ENCODE assay signal across 19 mouse cellular contexts in genomic region chr11:61032481-61032880, GRCm38 (mm10). TPM values are rescaled to one million over a fixed set of nuclear protein-coding genes. Genes with fewer than 3 reads are reported as not detected.
DNase-seq lines count a peak whose midpoint lies in the region; TF ChIP-seq lines count a peak whose summit lies in the region.
"Had no signal": no experiment of that assay in that cellular context is flagged by ENCODE, and none has a peak within 500 bp of the region (broad histone marks: within the 10 kb centered on the region; RNA-seq: fewer than 3 reads in every experiment).

No protein-coding gene starts in this region.

- in situ Hi-C loops in CH12.LX (cut with MboI; ENCODE audit: low pct_ligation_motif_present, low pct_unique_long_range_greater_than_20kb, low sequenced_read_pairs) = no loop called here

- peaks cover 57% of the 10 kb centered on the region for H3K4me1 ChIP-seq in cerebellum, adult 2 months (ENCODE audit: control insufficient read depth, insufficient read depth, low read length)
- peaks cover 25 to 58% of the 10 kb centered on the region in 2 experiments for H3K4me1 ChIP-seq in CH12.LX (ENCODE audit: control insufficient read depth in 1 of 2, insufficient read depth in 2 of 2)

- DNase-seq in cerebellum, adult 2 months = peak; percentile 37
- DNase-seq in cerebellum, postnatal 4 days (ENCODE audit: low spot score in 2 of 2) = no peak
- peak; percentile 9 for DNase-seq in gastrocnemius, adult 2 months
- no peak for DNase-seq in gastrocnemius, postnatal 14 days
- DNase-seq in CH12.LX (ENCODE audit: extremely low read depth) (no peak), MN1 (ENCODE audit: low spot score) (peak; percentile 53)
- no peak for DNase-seq in left cerebral cortex, postnatal 25 days (ENCODE audit: low spot score in 2 of 2)
- DNase-seq: adrenal gland, adult 2 months; adrenal gland, postnatal 10 days; adrenal gland, postnatal 25 days; cerebellum, adult 11 months; embryo, embryonic 11 days had no signal

- intact Hi-C loops in gastrocnemius, adult 2 months (cut with DNase I) = no loop called here
- intact Hi-C loops in gastrocnemius, postnatal 14 days (cut with DNase I; ENCODE audit: low total_unique reads) = no loop called here
- intact Hi-C loops in left cerebral cortex, postnatal 25 days (cut with DNase I) = no loop called here

- H3K79me2 ChIP-seq in CH12.LX (replicated peaks; ENCODE audit: control insufficient read depth, extremely low read depth, insufficient read depth, poor library complexity, severe bottlenecking) = no peaks in the 10 kb centered on the region

- H3K4me3 ChIP-seq in cerebellum, adult 2 months (replicated peaks; ENCODE audit: insufficient read depth, low read depth, low read length) = no peak overlapping the region
- no peak overlapping the region for H3K4me3 ChIP-seq in gastrocnemius, adult 2 months
- H3K4me3 ChIP-seq in CH12.LX (replicated peaks in 1 of 3; ENCODE audit: low read depth in 2 of 3, low read length in 2 of 3, poor library complexity in 1 of 3) = no peak overlapping the region
- H3K4me3 ChIP-seq: embryonic facial prominence, embryonic 13.5 days; embryonic facial prominence, embryonic 15.5 days; erythroblast, embryonic 14.5 days; forebrain, embryonic 10.5 days; forebrain, embryonic 12.5 days had no signal

- H3K4me2 ChIP-seq in CH12.LX (ENCODE audit: insufficient read depth, low read depth, poor library complexity, severe bottlenecking) = no peak overlapping the region
- H3K4me2 ChIP-seq: embryonic facial prominence, embryonic 13.5 days; embryonic facial prominence, embryonic 15.5 days; forebrain, embryonic 12.5 days had no signal

- H3K9ac ChIP-seq in CH12.LX (ENCODE audit: insufficient read depth, low read depth) = no peak overlapping the region
- H3K9ac ChIP-seq: embryonic facial prominence, embryonic 13.5 days; embryonic facial prominence, embryonic 15.5 days; forebrain, embryonic 12.5 days had no signal

- peak overlapping the region; percentile 87 for H3K27ac ChIP-seq in cerebellum, adult 2 months (ENCODE audit: insufficient read depth, low read length)
- no peak overlapping the region for H3K27ac ChIP-seq in gastrocnemius, adult 2 months
- H3K27ac ChIP-seq in CH12.LX (ENCODE audit: insufficient read depth, low read depth) = no peak overlapping the region
- H3K27ac ChIP-seq: embryonic facial prominence, embryonic 13.5 days; embryonic facial prominence, embryonic 15.5 days; forebrain, embryonic 10.5 days; forebrain, embryonic 12.5 days had no signal

- TF ChIP-seq CTCF in cerebellum, adult 2 months (IDR thresholded peaks at IDR 0.05; ENCODE audit: borderline replicate concordance, insufficient read depth, low read depth, low read length) = no peak
- no peak for TF ChIP-seq CTCF in gastrocnemius, adult 2 months (IDR thresholded peaks at IDR 0.05)
- no peak for TF ChIP-seq CTCF in CH12.LX (conservative IDR thresholded peaks at IDR 0.05 in 1 of 2, IDR thresholded peaks at IDR 0.05 in 1 of 2; ENCODE audit: low read depth in 2 of 2, low read length in 2 of 2)

- no peak for TF ChIP-seq EP300 in CH12.LX (IDR thresholded peaks at IDR 0.05; ENCODE audit: low read length)

- TF ChIP-seq POLR2A in cerebellum, adult 2 months (IDR thresholded peaks at IDR 0.05; ENCODE audit: borderline replicate concordance, insufficient read depth, low read length) = no peak
- no peak for TF ChIP-seq POLR2A in CH12.LX (IDR thresholded peaks at IDR 0.05; ENCODE audit: low read depth, low read length)

- no peaks in the 10 kb centered on the region for H3K9me3 ChIP-seq in CH12.LX (replicated peaks; ENCODE audit: low read length)
- H3K9me3 ChIP-seq: embryonic facial prominence, embryonic 13.5 days; embryonic facial prominence, embryonic 15.5 days; forebrain, embryonic 10.5 days; forebrain, embryonic 12.5 days; G1E had no signal

- WGBS in cerebellum, adult 2 months = 22% methylated on average over 7 of the region's 7 CpGs

- no peaks in the 10 kb centered on the region for H3K27me3 ChIP-seq in cerebellum, adult 2 months (ENCODE audit: control insufficient read depth, insufficient read depth, low read length)
- H3K27me3 ChIP-seq in CH12.LX (replicated peaks) = no peaks in the 10 kb centered on the region
- H3K27me3 ChIP-seq: embryonic facial prominence, embryonic 13.5 days; embryonic facial prominence, embryonic 15.5 days; forebrain, embryonic 12.5 days had no signal

- H3K36me3 ChIP-seq in CH12.LX (replicated peaks in 1 of 2; ENCODE audit: control insufficient read depth in 1 of 2, insufficient read depth in 1 of 2, low read length in 1 of 2) = no peaks in the 10 kb centered on the region
- H3K36me3 ChIP-seq: embryonic facial prominence, embryonic 13.5 days; embryonic facial prominence, embryonic 15.5 days; forebrain, embryonic 10.5 days; forebrain, embryonic 12.5 days; G1E had no signal

- TF ChIP-seq RAD21 in CH12.LX (IDR thresholded peaks at IDR 0.05; ENCODE audit: low read depth, low read length) = no peak

- dilution Hi-C loops in CH12.LX (cut with MboI; ENCODE audit: extremely low pct_ligation_motif_present, extremely low pct_unique_long_range_greater_than_20kb, low sequenced_read_pairs) = no loop called here

TF ChIP-seq in CH12.LX, 34 proteins besides CTCF, POLR2A, EP300 and RAD21:
- TF ChIP-seq IRF4 (IDR thresholded peaks at IDR 0.05; ENCODE audit: low read depth, low read length) = no peak
- no peak for TF ChIP-seq PAX5 (IDR thresholded peaks at IDR 0.05; ENCODE audit: low read length)
- TF ChIP-seq CHD1 (IDR thresholded peaks at IDR 0.05; ENCODE audit: low read depth, low read length) = no peak
- TF ChIP-seq MAX (IDR thresholded peaks at IDR 0.05; ENCODE audit: low read length) = 0 out of 2 replicates have a peak, but pooled peaks have one; percentile 20

RNA-seq across cellular contexts. Expression of gene Kcnj12, which starts 10.1 kb away (rescaled TPM):
- 80.1 and 87.2 TPM in 2 replicates for polyA plus RNA-seq in cerebellum, adult 2 months (2012; rRNA removed)
- 10 to 100 TPM; 50.4 to 65.8 TPM for total RNA-seq in gastrocnemius, adult 2 months (2021)
- 10 to 100 TPM; 37.4 to 59.8 TPM for total RNA-seq in gastrocnemius, postnatal 14 days (2021)
- total RNA-seq in CH12.LX (2012; rRNA removed) (not detected in 2 replicates), CH12.LX (2014; rRNA removed) (not detected in 2 replicates)
- polyA plus RNA-seq in CH12.LX (2012; ENCODE audit: insufficient read length, low read depth) = not detected in 2 replicates
- 10 to 100 TPM; 17.4 to 19.6 TPM for total RNA-seq in left cerebral cortex, postnatal 25 days (2021)
- total RNA-seq: common myeloid progenitor, adult 5-6 weeks; G1E had no signal
- polyA plus RNA-seq: G1E had no signal

Comparison
In these comparisons a context has a peak if more than half of its experiments do, and no peak if none do; other contexts are left out.
1. DNase-seq: peak in cerebellum, adult 2 months (2 of 2), gastrocnemius, adult 2 months (single experiment) and MN1 (single experiment); none in cerebellum, postnatal 4 days (0 of 2), gastrocnemius, postnatal 14 days (single experiment), CH12.LX (single experiment) and left cerebral cortex, postnatal 25 days (0 of 2).
2. RNA of gene Kcnj12, which starts 10.1 kb away (total RNA-seq): 50.4 to 65.8 TPM in gastrocnemius, adult 2 months, 37.4 to 59.8 TPM in gastrocnemius, postnatal 14 days and 17.4 to 19.6 TPM in left cerebral cortex, postnatal 25 days; not detected in CH12.LX; every median in the first group is over 10 times any median in the second.